Comparison of ENCODE assay signal across 8 mouse cellular contexts in genomic region chr13:54249007-54249406, GRCm38 (mm10). TPM values are rescaled to one million over a fixed set of nuclear protein-coding genes. Genes with fewer than 3 reads are reported as not detected.
A peak's percentile ranks its signal among the peaks of the same experiment; 100 is the strongest.
DNase-seq lines count a peak whose midpoint lies in the region; ATAC-seq and TF ChIP-seq lines count a peak whose summit lies in the region.

No protein-coding gene starts in this region.

- no peak for TF ChIP-seq CTCF in stomach, postnatal 0 days (IDR thresholded peaks at IDR 0.05; ENCODE audit: low read depth)

- 26% methylated on average over 4 of the region's 4 CpGs for WGBS in heart, embryonic 14.5 days
- WGBS in stomach, postnatal 0 days: 33% methylated on average over 4 of the region's 4 CpGs
- WGBS in forebrain, embryonic 16.5 days: 65% methylated on average over 4 of the region's 4 CpGs

- no peaks in the 10 kb centered on the region for H3K36me3 ChIP-seq in heart, embryonic 14.5 days (ENCODE audit: control insufficient read depth, insufficient read depth, low read length)
- no peaks in the 10 kb centered on the region for H3K36me3 ChIP-seq in stomach, postnatal 0 days (ENCODE audit: control insufficient read depth, insufficient read depth, low read length)
- H3K36me3 ChIP-seq in forebrain, embryonic 16.5 days (ENCODE audit: control insufficient read depth, insufficient read depth): no peaks in the 10 kb centered on the region

- peak overlapping the region in 1 of 2 experiments; percentile 3; a peak in 1 of 4 replicates for H3K27ac ChIP-seq in heart, embryonic 14.5 days (replicated peaks in 1 of 2; ENCODE audit: control insufficient read depth in 1 of 2, insufficient read depth in 1 of 2, low read depth in 2 of 2, low read length in 2 of 2)
- no peak overlapping the region for H3K27ac ChIP-seq in stomach, postnatal 0 days (replicated peaks)
- H3K27ac ChIP-seq in forebrain, embryonic 16.5 days (ENCODE audit: low read length): no peak overlapping the region

- no peak overlapping the region for H3K9ac ChIP-seq in heart, embryonic 14.5 days (ENCODE audit: low read length)
- H3K9ac ChIP-seq in stomach, postnatal 0 days (ENCODE audit: low read length): no peak overlapping the region
- H3K9ac ChIP-seq in forebrain, embryonic 16.5 days (replicated peaks; ENCODE audit: low read depth, low read length): no peak overlapping the region

- peak; percentile 36 to 48 for DNase-seq in cerebellum, postnatal 10 days
- DNase-seq in cerebellum, adult 9-11 months: no peak
- DNase-seq in embryo, embryonic 10 days (ENCODE audit: low spot score): peak; percentile 54
- DNase-seq in kidney, postnatal 4 days: peak; percentile 74 to 79
- DNase-seq in stomach, postnatal 0 days (ENCODE audit: low spot score): no peak
- no peak for DNase-seq in B cell, adult 2 months

- no peak for TF ChIP-seq EP300 in stomach, postnatal 0 days (optimal IDR thresholded peaks at IDR 0.05)

- peaks cover 0 to 13% of the 10 kb centered on the region in 2 experiments; a peak in 3 of 4 replicates for H3K4me1 ChIP-seq in heart, embryonic 14.5 days (ENCODE audit: control insufficient read depth in 2 of 2, insufficient read depth in 2 of 2, low read length in 2 of 2)
- H3K4me1 ChIP-seq in stomach, postnatal 0 days (replicated peaks; ENCODE audit: control insufficient read depth, insufficient read depth): no peaks in the 10 kb centered on the region
- H3K4me1 ChIP-seq in forebrain, embryonic 16.5 days (replicated peaks; ENCODE audit: control insufficient read depth, insufficient read depth, low read length): peaks cover 5% of the 10 kb centered on the region

- peak; percentile 60 for ATAC-seq in heart, embryonic 14.5 days (ENCODE audit: insufficient number of reproducible peaks, insufficient read depth, low FRiP score, low read depth)
- peak; percentile 55; the same call in 1 of the 2 replicates for ATAC-seq in stomach, postnatal 0 days (ENCODE audit: low FRiP score, low TSS enrichment)
- no peak for ATAC-seq in forebrain, embryonic 16.5 days

- no peak overlapping the region for H3K4me3 ChIP-seq in heart, embryonic 14.5 days (ENCODE audit: control insufficient read depth in 1 of 2, insufficient read depth in 1 of 2, low read depth in 1 of 2, low read length in 2 of 2)
- no peak overlapping the region for H3K4me3 ChIP-seq in stomach, postnatal 0 days (ENCODE audit: low read depth, low read length)
- no peak overlapping the region for H3K4me3 ChIP-seq in forebrain, embryonic 16.5 days (replicated peaks; ENCODE audit: low read length)

- no peaks in the 10 kb centered on the region for H3K9me3 ChIP-seq in heart, embryonic 14.5 days (ENCODE audit: control insufficient read depth, low read length)
- H3K9me3 ChIP-seq in stomach, postnatal 0 days (ENCODE audit: control insufficient read depth, low read length): no peaks in the 10 kb centered on the region
- H3K9me3 ChIP-seq in forebrain, embryonic 16.5 days (ENCODE audit: control insufficient read depth, low read length): no peaks in the 10 kb centered on the region

- H3K4me2 ChIP-seq in heart, embryonic 14.5 days (ENCODE audit: low read length): no peak overlapping the region
- H3K4me2 ChIP-seq in stomach, postnatal 0 days (replicated peaks; ENCODE audit: low read depth): no peak overlapping the region
- H3K4me2 ChIP-seq in forebrain, embryonic 16.5 days (ENCODE audit: low read length): no peak overlapping the region

- H3K27me3 ChIP-seq in heart, embryonic 14.5 days (ENCODE audit: control insufficient read depth, insufficient read depth, low read length): 0 out of 2 replicates have a peak, but pooled peaks cover 4% of the 10 kb centered on the region
- H3K27me3 ChIP-seq in stomach, postnatal 0 days (ENCODE audit: control insufficient read depth, insufficient read depth, low read length): no peaks in the 10 kb centered on the region
- H3K27me3 ChIP-seq in forebrain, embryonic 16.5 days (replicated peaks; ENCODE audit: control insufficient read depth, insufficient read depth, low read length): no peaks in the 10 kb centered on the region

RNA-seq across cellular contexts. Expression of gene Hrh2, which starts 57.1 kb away (rescaled TPM):
- 0.07 TPM in 1 of 2 replicates, not detected in the other for polyA plus RNA-seq in heart, embryonic 14.5 days (2014; fragmentation: Nextera tagmentation; extraction: Ambion mirVana)
- 2.6 and 3.6 TPM in 2 replicates for polyA plus RNA-seq in stomach, postnatal 0 days (2015; fragmentation: Nextera tagmentation; extraction: Ambion mirVana)
- polyA plus RNA-seq in forebrain, embryonic 16.5 days (2015; fragmentation: Nextera tagmentation; extraction: Ambion mirVana): 0.73 and 0.77 TPM in 2 replicates

Comparison
In these comparisons a context has a peak if more than half of its experiments do, and no peak if none do; other contexts are left out.
1. DNase-seq: peak in cerebellum, postnatal 10 days (2 of 2), embryo, embryonic 10 days (single experiment) and kidney, postnatal 4 days (2 of 2); none in cerebellum, adult 9-11 months (single experiment), stomach, postnatal 0 days (single experiment) and B cell, adult 2 months (0 of 2).